Mouse (Mus musculus) CH12.LX (cell line): ENCODE data around the gene Lypd8.

ENCODE experiments used
- CTCF ChIP-seq, 2 experiments: IDR thresholded peaks in 1 of 2; conservative IDR thresholded peaks in 1 of 2; 2 replicates each; pipeline ENCODE4 v1.5.1; 2011 to 2012; ENCODE audit warnings: low read depth in 2 of 2, low read length in 2 of 2, improper control_type of control experiment in 1 of 2, inconsistent platforms in 1 of 2, mild to moderate bottlenecking in 1 of 2, moderate library complexity in 1 of 2
- EP300 ChIP-seq: IDR thresholded peaks from 2 replicates; pipeline ENCODE4 v1.6.1; 2011; ENCODE audit warnings: low read length, improper control_type of control experiment
- POLR2A ChIP-seq: IDR thresholded peaks from 2 replicates; pipeline ENCODE4 v1.6.1; 2011; ENCODE audit warnings: low read depth, mild to moderate bottlenecking, improper control_type of control experiment, low read length
- ZC3H11A ChIP-seq: IDR thresholded peaks from 2 replicates; pipeline ENCODE4 v1.6.1; 2012; ENCODE audit warnings: low read depth, mild to moderate bottlenecking, inconsistent platforms, low read length, improper control_type of control experiment

DNA sequence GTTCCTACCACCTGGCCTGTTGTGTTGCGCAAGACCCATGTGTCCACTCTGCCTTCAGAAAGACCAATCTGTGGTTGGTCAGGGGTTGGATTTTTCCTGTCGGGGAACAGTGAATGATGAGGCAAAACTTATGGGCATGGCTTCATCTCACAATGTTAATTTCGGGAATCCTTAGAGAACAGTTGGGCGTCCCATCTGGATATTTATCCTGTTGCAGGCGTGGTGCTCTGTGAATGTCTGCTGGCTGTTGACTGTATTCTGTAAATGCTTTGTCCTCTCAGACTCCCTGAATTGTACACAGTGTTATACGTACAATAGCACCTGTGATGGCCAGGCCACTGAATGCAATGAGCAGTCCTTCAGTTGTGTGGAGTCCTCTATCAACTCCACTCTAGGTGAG is 3.6 kb downstream of the Lypd8 start:
- TF ChIP-seq CTCF (conservative IDR thresholded peaks at IDR 0.05 in 1 of 2, IDR thresholded peaks at IDR 0.05 in 1 of 2; ENCODE audit: low read depth in 2 of 2, low read length in 2 of 2) (no peak), ZC3H11A (no peak), EP300 (no peak), POLR2A (no peak)
